Comparison of ENCODE assay signal across 11 mouse cellular contexts in genomic region chr4:86045876-86046275, GRCm38 (mm10).
DNase-seq lines count a peak whose midpoint lies in the region; ATAC-seq and TF ChIP-seq lines count a peak whose summit lies in the region.
"Had no signal": no experiment of that assay in that cellular context is flagged by ENCODE, and none has a peak within 500 bp of the region (broad histone marks: within the 10 kb centered on the region; RNA-seq: fewer than 3 reads in every experiment).

No protein-coding gene starts in this region.

- no peaks in the 10 kb centered on the region for H3K9me3 ChIP-seq in hindbrain, embryonic 16.5 days (ENCODE audit: control insufficient read depth, low read length)
- H3K9me3 ChIP-seq: liver, embryonic 15.5 days had no signal

- peak; percentile 90 for ATAC-seq in hindbrain, embryonic 16.5 days

- no peak overlapping the region for H3K9ac ChIP-seq in hindbrain, embryonic 16.5 days (ENCODE audit: low read depth, low read length)
- H3K9ac ChIP-seq: liver, embryonic 15.5 days had no signal

- peaks cover 4% of the 10 kb centered on the region for H3K4me1 ChIP-seq in cerebellum, adult 2 months (ENCODE audit: control insufficient read depth, insufficient read depth, low read length)
- H3K4me1 ChIP-seq in hindbrain, embryonic 16.5 days (ENCODE audit: control insufficient read depth, insufficient read depth, low read depth, low read length) = peaks cover 1% of the 10 kb centered on the region; the same call in 1 of the 2 replicates
- H3K4me1 ChIP-seq in kidney, adult 2 months (ENCODE audit: control insufficient read depth, insufficient read depth, low read length) = no peaks in the 10 kb centered on the region
- H3K4me1 ChIP-seq: liver, embryonic 15.5 days had no signal

- H3K4me3 ChIP-seq in gastrocnemius, adult 2 months = no peak overlapping the region
- no peak overlapping the region for H3K4me3 ChIP-seq in C2C12 (ENCODE audit: insufficient read depth, poor library complexity, severe bottlenecking)
- no peak overlapping the region for H3K4me3 ChIP-seq in cerebellum, adult 2 months (replicated peaks; ENCODE audit: insufficient read depth, low read depth, low read length)
- no peak overlapping the region for H3K4me3 ChIP-seq in hindbrain, embryonic 16.5 days (ENCODE audit: low read length)
- H3K4me3 ChIP-seq in kidney, adult 2 months (ENCODE audit: insufficient read depth, low read depth, low read length) = no peak overlapping the region
- H3K4me3 ChIP-seq: liver, embryonic 15.5 days had no signal

- no peak for TF ChIP-seq CTCF in gastrocnemius, adult 2 months (IDR thresholded peaks at IDR 0.05)
- TF ChIP-seq CTCF in C2C12 (IDR thresholded peaks at IDR 0.05; ENCODE audit: control insufficient read depth, insufficient read depth, insufficient read length) = no peak
- no peak for TF ChIP-seq CTCF in cerebellum, adult 2 months (IDR thresholded peaks at IDR 0.05; ENCODE audit: borderline replicate concordance, insufficient read depth, low read depth, low read length)
- TF ChIP-seq CTCF in kidney, adult 2 months (conservative IDR thresholded peaks at IDR 0.05; ENCODE audit: insufficient read depth, insufficient read length, low read depth, low read length) = no peak

- peak; percentile 25 for DNase-seq in gastrocnemius, adult 2 months
- no peak for DNase-seq in gastrocnemius, adult 8-10 months (ENCODE audit: low spot score in 2 of 2)
- peak; percentile 52 to 71 for DNase-seq in cerebellum, adult 2 months
- no peak for DNase-seq in embryo, embryonic 10 days (ENCODE audit: low spot score)
- no peak for DNase-seq in kidney, adult 2 months
- DNase-seq in heart, postnatal 4 days = no peak
- DNase-seq: B cell, adult 2 months; heart, postnatal 14 days had no signal

- intact Hi-C loops in gastrocnemius, adult 2 months (cut with DNase I) = no loop called here

- no peak overlapping the region for H3ac ChIP-seq in C2C12 (ENCODE audit: control insufficient read depth, insufficient read length, low read depth)

- WGBS in cerebellum, adult 2 months = 9% methylated on average over 6 of the region's 6 CpGs
- WGBS in hindbrain, embryonic 16.5 days = 37% methylated on average over 6 of the region's 6 CpGs
- 33% methylated on average over 6 of the region's 6 CpGs for WGBS in kidney, adult 2 months

- no peak for TF ChIP-seq POLR2A in cerebellum, adult 2 months (IDR thresholded peaks at IDR 0.05; ENCODE audit: borderline replicate concordance, insufficient read depth, low read length)
- TF ChIP-seq POLR2A in kidney, adult 2 months (IDR thresholded peaks at IDR 0.05; ENCODE audit: low read depth, low read length) = no peak

- no peak overlapping the region for H3K27ac ChIP-seq in gastrocnemius, adult 2 months
- H3K27ac ChIP-seq in cerebellum, adult 2 months (ENCODE audit: insufficient read depth, low read length) = no peak overlapping the region
- H3K27ac ChIP-seq in hindbrain, embryonic 16.5 days (ENCODE audit: low read depth, low read length) = no peak overlapping the region
- H3K27ac ChIP-seq in kidney, adult 2 months (ENCODE audit: insufficient read depth, low read depth, low read length) = no peak overlapping the region
- H3K27ac ChIP-seq: liver, embryonic 15.5 days had no signal

- no peak overlapping the region for H3K4me2 ChIP-seq in hindbrain, embryonic 16.5 days (ENCODE audit: low read length)
- H3K4me2 ChIP-seq: liver, embryonic 15.5 days had no signal

- no peaks in the 10 kb centered on the region for H3K79me2 ChIP-seq in C2C12 (ENCODE audit: control insufficient read depth, insufficient read depth)

- H3K79me3 ChIP-seq in C2C12 (ENCODE audit: low read depth) = no peaks in the 10 kb centered on the region

- no peaks in the 10 kb centered on the region for H3K27me3 ChIP-seq in C2C12 (ENCODE audit: control insufficient read depth, insufficient read depth, insufficient read length)
- H3K27me3 ChIP-seq in cerebellum, adult 2 months (ENCODE audit: control insufficient read depth, insufficient read depth, low read length) = no peaks in the 10 kb centered on the region
- H3K27me3 ChIP-seq in hindbrain, embryonic 16.5 days (replicated peaks; ENCODE audit: control insufficient read depth, insufficient read depth, low read length) = no peaks in the 10 kb centered on the region
- no peaks in the 10 kb centered on the region for H3K27me3 ChIP-seq in kidney, adult 2 months (replicated peaks; ENCODE audit: control insufficient read depth, insufficient read depth, low read length)
- H3K27me3 ChIP-seq: liver, embryonic 15.5 days had no signal

- H3K36me3 ChIP-seq in C2C12 (ENCODE audit: control insufficient read depth, insufficient read depth) = no peaks in the 10 kb centered on the region
- no peaks in the 10 kb centered on the region for H3K36me3 ChIP-seq in hindbrain, embryonic 16.5 days (ENCODE audit: control insufficient read depth, insufficient read depth, low read length)
- H3K36me3 ChIP-seq in kidney, adult 2 months (ENCODE audit: control insufficient read depth, insufficient read depth, low read length) = no peaks in the 10 kb centered on the region
- H3K36me3 ChIP-seq: liver, embryonic 15.5 days had no signal

TF ChIP-seq in C2C12, 6 proteins besides CTCF, POLR2A, EP300 and RAD21:
- TF ChIP-seq MYOD1 (IDR thresholded peaks at IDR 0.05; ENCODE audit: control insufficient read depth, insufficient read length, low read depth) (peak; percentile 41), CEBPB (IDR thresholded peaks at IDR 0.05; ENCODE audit: low read depth) (no peak)
TF ChIP-seq in C2C12: peak in this region for 1.

Comparison
In these comparisons a context has a peak if more than half of its experiments do, and no peak if none do; other contexts are left out.
1. DNase-seq: peak in gastrocnemius, adult 2 months (single experiment) and cerebellum, adult 2 months (2 of 2); none in gastrocnemius, adult 8-10 months (0 of 2), embryo, embryonic 10 days (single experiment), kidney, adult 2 months (single experiment) and heart, postnatal 4 days (single experiment).